In the genomic region with DNA sequence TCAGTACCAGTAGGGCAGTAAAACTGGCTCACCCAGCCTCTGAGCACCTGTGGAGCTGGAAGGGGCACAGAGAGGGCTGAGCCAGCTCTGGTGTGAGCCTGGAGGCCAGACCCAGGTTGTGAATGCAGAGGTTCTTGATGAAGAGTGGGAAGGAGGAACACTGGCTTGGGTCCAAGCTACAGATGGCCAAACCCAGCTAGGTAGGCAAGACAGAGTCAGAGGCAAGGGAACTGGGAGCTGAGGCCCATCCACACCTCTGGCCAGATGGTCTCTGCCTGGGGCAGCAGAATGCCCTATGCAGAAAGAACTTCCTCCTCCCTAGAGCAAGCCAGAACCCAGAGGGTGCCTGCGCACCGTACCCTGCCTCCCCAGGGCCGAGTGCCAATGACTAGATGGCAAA, we compare ENCODE assay signal across 11 mouse cellular contexts.
"Had no signal": no experiment of that assay in that cellular context is flagged by ENCODE, and none has a peak within 500 bp of the region (broad histone marks: within the 10 kb centered on the region; RNA-seq: fewer than 3 reads in every experiment).

No protein-coding gene starts in this region.

- ATAC-seq: liver, postnatal 0 days; lung, postnatal 0 days; midbrain, embryonic 16.5 days had no signal

- DNase-seq: kidney, adult 18-20 months; kidney, postnatal 10 days; kidney, postnatal 4 days; layer of hippocampus, postnatal 36 days; liver, embryonic 13.5 days; liver, postnatal 0 days; right cerebral cortex, postnatal 14 days; thymus, adult 2 months; thymus, postnatal 36 days had no signal
